Mouse (Mus musculus): Measurements from ENCODE around the gene Cd68.
A peak's percentile ranks its signal among the peaks of the same experiment; 100 is the strongest.

Gene Cd68

DNA sequence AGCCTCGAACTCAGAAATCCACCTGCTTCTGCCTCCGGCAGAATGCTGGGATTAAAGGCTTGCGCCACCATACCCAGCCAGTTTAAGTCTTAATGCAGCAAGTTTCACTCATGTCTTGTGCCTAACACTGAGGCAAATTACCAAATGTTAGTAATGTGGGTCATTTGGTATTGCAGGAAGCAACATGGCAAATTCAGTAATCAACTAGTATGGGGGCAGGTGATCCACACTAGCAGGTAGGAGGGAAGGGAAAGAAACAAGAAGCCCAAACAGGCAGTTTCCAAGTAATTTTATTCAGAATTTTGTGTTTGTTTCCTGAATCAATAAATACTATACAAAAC, 682 bp upstream of the Cd68 start:
- peak; percentile 47 for DNase-seq (ENCODE audit: low read depth)

DNA sequence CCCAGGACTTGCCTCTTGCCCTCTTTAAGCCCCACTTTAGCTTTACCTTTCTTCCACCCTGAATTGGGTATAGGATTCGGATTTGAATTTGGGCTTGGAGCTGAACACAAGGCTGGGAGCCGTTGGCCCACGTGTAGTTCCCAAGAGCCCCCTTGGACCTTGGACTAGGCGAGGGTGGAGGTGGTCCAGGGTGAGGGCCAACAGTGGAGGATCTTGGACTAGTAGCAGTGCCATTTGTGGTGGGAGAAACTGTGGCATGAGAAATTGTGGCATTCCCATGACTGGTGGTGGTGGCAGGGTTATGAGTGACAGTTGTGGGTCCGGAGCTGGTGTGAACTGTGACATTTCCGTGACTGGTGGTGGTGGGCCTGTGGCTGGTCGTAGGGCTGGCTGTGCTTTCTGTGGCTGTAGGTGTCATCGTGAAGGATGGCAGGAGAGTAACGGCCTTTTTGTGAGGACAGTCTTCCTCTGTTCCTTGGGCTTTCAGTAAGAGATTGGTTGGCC, 444 bp downstream of the Cd68 start:
- peak; percentile 28 for DNase-seq (ENCODE audit: low read depth)

DNA sequence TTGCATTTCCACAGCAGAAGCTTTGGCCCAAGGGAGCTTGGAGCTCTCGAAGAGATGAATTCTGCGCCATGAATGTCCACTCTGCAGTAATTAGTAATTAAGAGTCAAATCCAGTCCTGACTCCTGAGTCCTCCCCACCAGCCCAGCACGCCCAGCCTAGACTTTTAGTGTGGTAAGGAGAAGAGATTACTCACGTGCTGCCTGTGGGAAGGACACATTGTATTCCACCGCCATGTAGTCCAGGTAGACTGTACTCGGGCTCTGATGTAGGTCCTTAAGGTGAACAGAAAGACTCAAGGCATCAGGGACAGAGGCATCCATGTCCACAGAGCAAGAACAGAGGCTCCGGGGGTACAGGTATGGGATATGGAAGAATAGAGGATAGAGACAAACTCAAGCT, 1.1 kb downstream of the Cd68 start:
- no peak for DNase-seq (ENCODE audit: low read depth)

DNA sequence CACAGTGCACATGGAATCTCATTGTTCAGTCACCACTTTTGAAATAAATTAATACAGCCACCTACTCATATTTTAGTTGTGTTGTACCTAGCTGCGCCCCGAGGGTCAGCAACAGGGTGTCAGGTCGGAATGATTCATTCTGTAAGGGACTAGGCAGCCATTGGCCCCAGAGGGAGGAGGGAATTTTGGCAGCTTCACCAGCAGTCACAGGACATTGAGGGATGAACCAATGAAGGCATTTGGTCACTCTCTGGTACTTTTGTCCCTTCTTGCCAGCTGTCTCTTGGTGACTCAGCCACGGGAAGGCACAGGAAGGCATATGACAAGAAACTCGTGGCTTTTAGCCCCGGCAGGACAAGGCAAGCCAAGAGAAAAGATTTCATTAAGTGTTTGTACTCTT, 2.2 kb downstream of the Cd68 start:
- no peak for DNase-seq (ENCODE audit: low read depth)

DNA sequence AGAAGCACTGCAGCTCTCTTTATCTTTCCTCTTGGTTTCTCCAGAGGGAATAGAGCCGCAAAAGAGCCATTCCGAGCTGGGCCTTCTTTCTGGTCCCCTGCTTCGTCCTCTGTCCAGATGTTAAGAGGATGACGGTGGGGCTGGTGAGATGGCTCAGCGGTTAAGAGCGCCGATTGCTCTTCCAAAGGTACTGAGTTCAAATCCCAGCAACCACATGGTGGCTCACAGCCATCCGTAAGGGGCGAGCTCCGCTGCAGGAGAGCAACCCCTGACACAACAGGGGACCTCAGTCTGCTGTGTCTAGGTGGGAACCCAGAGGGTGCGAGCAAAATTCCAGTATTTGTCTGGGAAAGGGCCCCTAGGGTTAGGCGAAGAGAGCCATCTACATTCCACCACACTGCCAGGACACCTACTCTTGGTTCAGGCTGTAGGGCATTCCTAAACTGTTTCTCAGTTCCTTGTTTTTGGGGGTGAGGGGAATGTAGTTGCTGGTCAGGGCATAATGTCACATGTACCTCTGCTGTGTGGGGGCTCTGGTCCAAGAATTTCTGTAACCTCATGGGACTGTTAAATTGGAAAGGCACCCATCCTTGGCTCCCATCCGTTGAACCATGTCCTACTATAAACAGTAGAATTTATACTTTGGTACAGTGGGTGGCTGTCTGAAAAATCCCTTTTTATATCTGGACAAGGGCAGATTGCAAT, 2.8 kb downstream of the Cd68 start:
- peak; percentile 26 for DNase-seq (ENCODE audit: low read depth)

DNA sequence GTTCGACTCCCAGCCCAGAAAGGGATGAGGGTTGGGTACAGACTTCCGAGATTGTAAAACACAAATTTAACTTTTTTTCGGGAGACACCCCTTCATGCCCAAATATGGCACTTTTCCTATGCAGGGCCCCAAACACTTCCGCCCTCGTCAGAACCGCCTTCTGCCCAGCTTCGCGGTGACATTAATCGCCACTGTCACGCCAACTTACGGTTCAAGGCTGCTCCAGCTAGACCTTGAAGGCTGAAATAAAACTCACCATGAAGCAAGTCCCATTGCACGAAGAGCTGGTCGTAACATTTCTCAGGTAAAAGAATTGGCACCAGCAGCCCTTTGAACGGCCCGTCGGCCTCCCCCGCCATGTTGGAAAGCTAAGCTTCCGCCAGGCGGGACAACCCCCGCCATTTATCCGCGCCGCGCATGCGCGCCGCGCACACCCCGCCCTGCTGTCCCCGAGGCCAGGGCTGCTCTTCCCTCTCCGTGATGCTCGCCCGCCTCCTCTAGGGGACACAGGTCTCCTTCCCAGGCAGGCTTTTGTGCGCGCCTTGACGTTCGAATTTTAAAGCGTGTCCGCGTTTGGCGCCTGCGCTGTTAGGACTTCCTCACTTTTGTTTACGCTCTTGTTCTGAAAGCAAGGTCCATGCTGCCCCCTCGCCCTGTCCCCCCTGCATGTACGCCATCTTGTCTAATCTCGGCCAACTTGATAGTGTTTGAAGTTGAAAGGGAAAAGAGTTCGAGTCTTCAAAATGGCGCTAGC, 3.6 kb downstream of the Cd68 start, which contains the start of gene Mpdu1:
Gene Mpdu1, minus strand, starts transcription at position 430 of the 754 bp plus-strand sequence.
- peak; percentile 97 for DNase-seq (ENCODE audit: low read depth)

DNA sequence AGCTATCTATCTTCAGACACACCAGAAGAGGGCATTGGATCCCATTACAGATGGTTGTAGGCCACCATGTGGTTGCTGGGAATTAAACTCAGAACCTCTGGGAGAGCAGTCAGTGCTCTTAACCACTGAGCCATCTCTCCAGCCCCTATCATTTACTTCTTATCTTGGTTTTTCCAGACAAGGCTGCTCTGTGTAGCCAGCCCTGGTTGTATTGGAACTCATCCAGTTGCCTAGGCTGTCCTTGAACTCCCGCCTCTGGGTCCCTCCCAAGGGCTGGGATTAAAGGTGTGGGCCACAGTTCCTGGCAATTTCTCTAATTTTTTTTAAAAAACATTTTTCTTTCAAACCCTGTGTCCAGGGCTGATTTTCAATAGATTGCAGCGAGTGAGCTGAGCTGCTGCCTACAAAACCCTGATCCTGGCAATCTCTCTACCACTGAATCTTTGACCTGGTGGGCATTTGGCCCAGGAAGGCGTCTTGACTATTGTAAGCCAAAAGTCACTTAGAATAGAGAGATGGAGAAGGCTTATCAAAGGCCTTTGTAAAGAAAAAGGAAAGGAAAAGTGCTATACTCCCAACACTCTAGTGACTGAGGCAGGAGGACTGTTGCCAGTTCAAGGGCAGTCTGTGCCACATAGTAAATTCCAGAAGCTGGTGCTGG, 4.6 kb downstream of the Cd68 start:
- peak; percentile 28 for DNase-seq (ENCODE audit: low read depth)

DNA sequence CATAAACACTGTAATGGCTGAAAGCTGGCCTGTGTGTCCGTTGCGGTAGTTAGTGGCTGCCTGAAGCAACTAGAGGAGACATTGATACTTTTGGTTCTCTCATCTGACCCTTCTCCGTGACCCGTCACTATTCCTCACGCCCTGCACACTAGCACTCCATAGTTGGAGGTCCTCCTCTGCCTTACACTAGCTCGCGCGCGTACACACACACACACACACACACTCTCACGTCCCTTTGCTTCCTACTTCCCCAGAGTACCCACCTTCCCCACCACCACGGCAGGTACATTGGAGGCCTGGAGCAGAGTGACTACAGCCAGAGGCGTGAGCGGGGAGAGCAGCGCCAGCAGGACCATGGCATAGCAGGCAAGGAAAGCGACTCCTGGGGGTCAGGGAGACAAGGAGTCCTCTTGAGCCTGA, 8.5 kb downstream of the Cd68 start:
- DNase-seq (ENCODE audit: low read depth), result no peak

DNA sequence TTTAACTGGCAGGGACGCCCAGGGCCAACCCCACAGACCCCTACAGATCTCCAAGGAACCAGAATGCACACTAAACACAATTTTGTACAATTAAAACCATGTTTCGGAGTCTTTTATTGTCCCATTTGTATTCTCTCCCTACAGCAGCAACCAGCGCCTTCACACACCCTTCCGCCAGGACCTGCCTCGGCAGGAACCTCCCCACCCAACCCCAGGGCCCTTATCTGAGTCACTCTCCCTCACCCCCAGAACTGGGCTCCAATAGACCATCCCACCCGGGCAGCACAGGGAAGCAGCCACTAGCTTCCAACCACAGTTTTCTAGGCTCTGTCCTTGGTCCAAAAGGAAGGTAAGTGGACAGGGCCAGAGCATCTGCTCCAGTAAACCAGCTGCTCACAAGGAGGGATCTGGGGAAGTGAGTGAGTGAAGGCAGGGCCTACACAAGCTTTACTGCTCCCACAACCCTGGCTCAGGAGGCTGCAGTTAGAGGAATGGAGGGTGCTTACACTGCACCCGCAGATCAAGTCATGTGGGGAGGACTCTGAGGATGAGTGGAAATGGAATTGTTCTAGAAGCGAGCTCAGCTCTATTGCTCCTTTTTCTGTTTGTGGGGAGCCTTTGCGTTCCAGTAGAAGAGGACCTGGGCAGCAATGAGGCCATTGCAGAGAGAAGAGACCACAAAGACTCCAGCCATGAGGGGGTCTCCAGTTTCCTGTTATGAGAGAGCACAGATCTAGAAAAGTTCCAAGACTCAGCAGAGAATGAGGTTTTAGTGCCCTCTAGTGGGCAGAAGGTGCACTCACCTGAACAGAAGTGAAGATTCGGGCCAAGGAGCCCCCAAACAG, 9.1 kb downstream of the Cd68 start:
- DNase-seq (ENCODE audit: low read depth), result peak; percentile 82

DNA sequence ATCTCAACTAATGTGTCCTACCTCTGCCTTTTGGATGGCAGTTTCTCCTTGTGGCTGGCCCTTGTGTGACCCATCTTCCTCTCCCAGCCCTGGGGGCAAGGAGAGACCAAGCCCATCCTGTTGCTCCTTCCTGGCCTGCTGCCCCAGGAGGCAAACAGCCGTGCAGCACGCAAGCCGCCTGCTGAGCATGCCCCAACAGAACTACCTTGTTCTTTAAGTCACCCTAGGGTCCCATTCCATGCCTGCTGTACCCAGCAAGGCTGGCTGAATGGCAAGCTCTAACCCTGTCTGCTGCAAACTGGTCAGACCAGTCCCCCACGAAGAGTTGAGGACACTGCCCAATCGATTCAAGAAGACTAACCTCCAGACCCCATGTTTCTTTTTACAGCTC, 9.9 kb downstream of the Cd68 start:
- no peak for DNase-seq (ENCODE audit: low read depth)

DNA sequence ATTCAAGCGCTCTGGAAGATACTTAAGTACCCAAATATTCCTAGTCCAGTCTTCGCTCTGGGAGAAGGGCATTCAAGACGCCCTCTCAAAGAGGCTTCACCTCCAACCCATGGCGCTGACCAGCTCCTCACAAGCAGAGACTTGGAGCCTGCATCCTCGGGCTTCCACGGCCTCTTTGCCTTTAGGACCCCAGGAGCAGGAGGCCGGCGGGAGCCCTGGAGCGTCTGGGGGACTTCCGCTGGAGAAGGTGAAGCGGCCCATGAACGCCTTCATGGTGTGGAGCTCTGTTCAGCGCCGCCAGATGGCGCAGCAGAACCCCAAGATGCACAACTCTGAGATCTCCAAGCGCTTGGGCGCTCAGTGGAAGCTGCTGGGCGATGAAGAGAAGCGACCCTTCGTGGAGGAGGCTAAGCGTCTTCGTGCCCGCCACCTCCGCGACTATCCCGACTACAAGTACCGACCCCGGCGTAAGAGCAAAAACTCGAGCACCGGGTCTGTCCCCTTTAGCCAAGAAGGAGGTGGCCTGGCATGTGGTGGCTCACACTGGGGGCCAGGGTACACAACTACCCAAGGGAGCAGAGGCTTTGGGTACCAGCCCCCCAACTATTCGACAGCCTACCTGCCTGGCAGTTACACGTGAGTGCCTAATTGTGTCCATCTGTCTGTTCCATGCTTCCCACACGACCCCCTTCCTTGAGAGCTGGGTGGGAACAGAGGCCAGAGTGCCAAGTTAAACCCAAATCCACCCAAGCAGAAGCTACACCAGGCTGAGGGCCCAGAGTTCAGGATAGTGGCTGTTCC, 10.5 kb downstream of the Cd68 start, which contains the start of gene Sox15:
Gene Sox15, plus strand, starts transcription at position 51 of the 801 bp plus-strand sequence.
- DNase-seq (ENCODE audit: low read depth), result peak; percentile 56

DNA sequence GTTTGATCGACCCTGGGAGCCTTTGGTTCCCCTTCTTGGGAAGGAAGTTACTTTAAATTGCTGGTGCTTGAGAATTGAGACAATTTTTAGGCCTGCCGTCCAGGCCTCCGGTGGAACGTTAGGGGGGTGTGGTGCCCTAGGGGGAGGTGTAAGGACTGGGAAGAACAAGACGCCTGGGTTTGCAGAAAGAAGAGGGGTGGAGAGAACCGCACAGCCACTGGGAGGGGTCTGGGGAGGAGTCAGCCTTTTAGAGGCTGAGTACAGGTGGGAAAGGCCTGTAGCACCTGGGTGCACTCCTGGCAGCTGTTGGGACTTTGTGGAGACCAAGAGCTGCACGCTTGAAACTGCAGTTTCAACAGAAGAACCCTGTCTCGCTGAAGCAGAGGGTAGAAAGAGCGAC, 11.2 kb downstream of the Cd68 start:
- no peak for DNase-seq (ENCODE audit: low read depth)

DNA sequence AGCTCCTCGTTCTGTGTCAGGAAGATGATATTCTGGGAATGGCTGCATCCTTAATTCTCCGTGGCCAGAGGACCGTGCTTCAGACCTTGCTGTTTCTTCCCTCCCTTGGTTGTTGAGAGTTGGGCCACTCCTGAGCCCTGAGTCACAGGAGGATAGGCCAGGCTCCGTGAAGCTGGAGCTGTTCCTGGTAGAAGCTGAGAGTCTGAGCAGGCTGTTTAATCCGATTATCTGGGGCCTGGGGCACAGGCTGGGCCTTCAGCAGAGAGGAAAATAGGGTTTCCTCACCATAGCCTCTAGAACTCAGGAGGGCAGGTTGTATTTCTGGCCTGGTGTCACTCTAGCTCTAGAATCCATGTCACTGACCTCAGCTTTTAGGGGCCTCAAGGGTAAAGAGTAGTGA, 12.6 kb downstream of the Cd68 start:
- no peak for DNase-seq (ENCODE audit: low read depth)

DNA sequence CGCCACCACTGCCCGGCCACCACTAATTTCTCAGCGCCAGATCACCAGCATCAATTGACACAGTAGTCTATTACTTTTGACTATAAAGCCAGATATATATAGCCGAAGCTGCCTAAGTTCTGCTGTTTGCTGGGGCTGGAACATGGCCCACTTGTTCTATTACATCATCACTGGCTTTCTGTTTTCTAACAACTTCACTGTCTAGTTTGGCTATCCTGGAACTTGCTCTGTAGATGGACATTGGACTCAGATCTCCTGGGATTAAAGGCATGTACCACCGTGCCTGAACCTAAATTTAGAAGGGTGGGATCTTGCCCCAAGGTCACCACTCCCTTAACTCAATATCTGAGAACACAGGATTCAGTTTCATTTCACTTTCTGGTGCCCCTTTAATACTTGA, 20.1 kb downstream of the Cd68 start:
- DNase-seq (ENCODE audit: low read depth), result no peak

DNA sequence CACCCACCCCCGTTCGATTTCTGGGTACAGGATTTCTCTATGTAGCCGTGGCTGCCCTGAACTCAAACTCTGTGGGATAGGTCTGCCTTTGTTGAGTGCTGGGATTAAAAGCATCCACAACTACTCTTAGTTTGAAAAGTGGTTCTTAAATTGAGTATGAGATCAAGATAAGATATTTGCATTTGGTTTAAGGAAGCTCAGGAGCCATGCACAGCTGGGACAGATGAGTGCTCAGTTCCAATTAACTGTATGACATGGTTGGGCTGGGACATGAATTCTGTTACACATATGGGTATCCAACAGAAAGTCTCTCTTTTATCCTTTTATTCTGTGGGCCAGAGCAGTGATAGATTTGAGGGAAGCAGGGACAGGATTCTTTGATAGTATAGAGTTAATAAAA, 30.5 kb downstream of the Cd68 start:
- DNase-seq (ENCODE audit: low read depth), result no peak

DNA sequence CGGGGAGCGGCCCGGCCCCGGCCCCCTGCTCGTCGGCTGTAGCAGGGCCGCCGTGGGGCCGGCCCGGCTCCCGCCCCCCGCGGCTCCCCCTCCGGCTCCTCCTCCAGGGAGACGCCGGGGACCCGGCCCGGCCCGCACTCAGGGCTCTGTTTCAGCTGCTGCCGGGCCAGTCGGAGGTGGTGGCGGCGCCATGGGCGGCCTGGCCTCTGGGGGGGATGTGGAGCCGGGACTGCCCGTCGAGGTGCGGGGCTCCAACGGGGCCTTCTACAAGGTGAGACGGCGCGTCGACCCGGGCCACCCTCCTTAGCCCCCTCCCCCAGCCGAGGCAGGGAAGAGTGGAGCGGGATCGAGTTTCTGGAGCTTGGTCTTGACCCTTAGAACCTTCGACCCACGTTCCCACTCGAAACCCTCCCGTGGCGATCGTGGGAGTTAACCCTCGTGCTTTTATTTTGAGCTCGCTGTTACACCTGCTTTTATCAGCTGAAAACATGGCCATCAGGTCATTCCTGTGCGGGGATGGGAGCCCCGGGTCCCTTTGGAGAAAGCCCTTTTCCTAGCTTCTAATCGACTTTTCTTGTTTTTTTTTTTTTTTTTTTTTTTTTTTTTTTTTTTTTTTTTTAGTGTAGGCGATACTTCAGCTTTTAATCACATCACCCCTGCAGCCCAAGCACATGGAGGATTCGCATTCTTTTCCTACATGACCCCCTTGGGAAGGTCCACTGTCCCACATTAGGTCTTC, 32.7 kb downstream of the Cd68 start:
- DNase-seq (ENCODE audit: low read depth), result no peak

DNA sequence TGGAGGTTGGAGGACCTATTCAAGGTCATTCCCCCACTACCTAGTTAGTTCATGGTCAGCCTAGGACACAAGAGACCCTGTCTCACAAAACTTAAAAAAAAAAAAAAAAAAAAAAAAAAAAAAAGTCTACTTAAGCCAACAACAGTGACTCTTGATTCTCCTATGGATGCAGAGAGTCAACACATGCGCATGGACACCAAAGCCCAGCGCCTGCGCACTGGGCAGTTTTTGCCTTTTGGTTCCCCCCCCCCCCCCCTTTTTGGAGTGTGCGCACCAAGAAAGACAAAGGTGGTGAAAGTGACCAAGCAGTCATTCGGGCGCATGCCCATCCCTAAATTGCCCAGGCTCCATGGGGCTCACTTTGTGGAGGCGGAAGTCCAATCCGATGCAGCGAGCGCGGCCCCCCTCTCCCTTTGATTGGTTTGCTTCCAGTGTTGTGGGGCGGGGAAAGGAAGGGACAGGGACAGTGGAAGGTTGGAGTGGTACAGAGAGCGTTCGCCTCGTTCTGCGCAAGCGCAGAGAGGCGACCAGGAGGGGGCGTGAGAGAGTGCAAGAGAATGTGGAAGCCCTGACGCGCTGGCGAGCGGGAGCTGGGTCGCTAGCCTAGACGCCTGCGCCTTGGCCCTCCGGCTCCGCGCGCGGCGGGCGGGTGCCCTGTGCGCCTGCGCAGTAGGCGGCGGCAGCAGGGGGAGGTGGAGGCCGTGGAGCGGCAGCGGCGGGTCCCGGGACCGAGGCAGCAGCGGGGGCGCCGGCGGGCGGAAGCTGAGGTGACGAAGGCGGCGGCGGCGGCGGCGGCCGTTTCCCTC, 33.5 kb downstream of the Cd68 start, which contains the start of gene Fxr2:
Gene Fxr2, plus strand, starts transcription at position 707 of the 806 bp plus-strand sequence.
- DNase-seq (ENCODE audit: low read depth), result peak; percentile 100

DNA sequence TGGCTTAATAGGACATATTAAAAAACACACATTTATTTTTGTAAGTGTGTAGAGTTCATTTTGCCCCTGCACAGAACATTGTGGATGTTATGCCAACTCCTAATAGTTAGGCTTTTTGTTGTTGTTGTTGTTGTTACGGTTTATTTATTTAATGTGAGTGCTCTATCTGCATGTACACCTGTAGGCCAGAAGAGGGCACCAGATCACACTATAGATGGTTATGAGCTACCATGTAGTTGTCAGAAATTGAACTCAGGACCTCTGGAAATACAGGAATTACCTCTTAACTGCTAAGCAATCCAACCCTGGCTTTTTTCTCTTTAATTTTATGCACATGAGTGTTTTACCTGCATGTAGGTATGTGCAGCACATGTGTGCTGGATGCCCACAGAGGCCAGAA, 36.2 kb downstream of the Cd68 start:
- peak; percentile 78 for DNase-seq (ENCODE audit: low read depth)

DNA sequence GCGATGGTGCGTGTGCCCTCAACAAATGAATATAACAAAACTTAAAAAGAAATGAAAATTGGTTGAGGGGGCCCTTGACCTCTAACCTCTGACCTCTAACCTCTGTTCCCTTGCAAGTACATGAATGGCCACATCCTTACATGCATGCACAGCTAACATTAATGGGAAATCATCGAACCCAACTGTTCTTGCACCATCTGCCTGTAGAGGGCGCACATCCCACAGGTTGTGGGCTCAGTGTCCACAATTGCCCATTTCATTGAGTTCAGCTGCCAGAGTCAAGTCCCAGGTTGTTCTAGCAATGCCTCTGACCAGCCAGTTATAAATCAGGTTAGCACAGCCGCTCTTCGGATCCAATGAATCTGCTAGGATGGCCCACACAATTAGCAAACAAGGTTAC, 37.7 kb downstream of the Cd68 start:
- peak; percentile 89 for DNase-seq (ENCODE audit: low read depth)

Data from naive thymus-derived CD4-positive, alpha-beta T cell, adult 2 months (primary cell).